Mouse (Mus musculus) neural tube, embryonic 11.5 days (tissue): Measurements from ENCODE around the gene Npas4. TPM values are rescaled to one million over a fixed set of nuclear protein-coding genes. Genes with fewer than 3 reads are reported as not detected.
A peak's percentile ranks its signal among the peaks of the same experiment; 100 is the strongest.

Experiments used
- ATAC-seq: fragments of 200-750 bp; cut with Nextera tagmentation; 2 replicates; pipeline ENCODE4 v1.8.0; 2017; ENCODE audit warnings: moderate number of reproducible peaks, mild to moderate bottlenecking, moderate TSS enrichment, moderate library complexity; ENCODE audit not compliant: insufficient read depth, low FRiP score, low TSS enrichment
- DNase-seq: peaks from one replicate; pipeline ENCODE4 v3.0.0-alpha.2; 2015; ENCODE audit warnings: low spot score
- H3K27ac ChIP-seq: fragments of 300-500 bp; sonication (generic); 2 replicates; pipeline ENCODE4 v1.5.1; 2014; ENCODE audit warnings: low read depth, mild to moderate bottlenecking, low read length
- H3K27me3 ChIP-seq: fragments of 300-500 bp; sonication (generic); 2 replicates; pipeline ENCODE4 v1.6.1; 2014; ENCODE audit warnings: mild to moderate bottlenecking, low read length, mixed read lengths; ENCODE audit not compliant: control insufficient read depth, insufficient read depth
- H3K36me3 ChIP-seq: fragments of 300-500 bp; sonication (generic); 2 replicates; pipeline ENCODE4 v1.6.1; 2014; ENCODE audit warnings: mild to moderate bottlenecking, low read length, moderate library complexity, mixed read lengths; ENCODE audit not compliant: control insufficient read depth, insufficient read depth
- H3K4me1 ChIP-seq: fragments of 300-500 bp; sonication (generic); 2 replicates; pipeline ENCODE4 v1.6.1; 2014; ENCODE audit warnings: low read length, mixed read lengths; ENCODE audit not compliant: control insufficient read depth, insufficient read depth
- H3K4me2 ChIP-seq: fragments of 300-500 bp; sonication (generic); 2 replicates; pipeline ENCODE4 v1.6.1; 2014; ENCODE audit warnings: low read depth, mild to moderate bottlenecking, moderate library complexity
- H3K4me3 ChIP-seq: fragments of 300-500 bp; sonication (generic); 2 replicates; pipeline ENCODE4 v1.5.1; 2014; ENCODE audit warnings: low read depth, low read length
- H3K9ac ChIP-seq: fragments of 300-500 bp; sonication (generic); 2 replicates; pipeline ENCODE4 v1.6.1; 2014; ENCODE audit warnings: mild to moderate bottlenecking, low read length
- H3K9me3 ChIP-seq: fragments of 300-500 bp; sonication (generic); 2 replicates; pipeline ENCODE4 v1.6.1; 2016; ENCODE audit warnings: low read length; ENCODE audit not compliant: control insufficient read depth
- WGBS: fragments of 180-500 bp; shearing (Covaris S2); extraction: QIAGEN DNeasy Blood & Tissue Kit; methylation state at CpG from one replicate; pipeline ENCODE4 v1.1.7; 2014; 5-methylcytosine and 5-hydroxymethylcytosine counted together
- polyA plus RNA-seq: library from polyadenylated mRNA; unstranded; fragments of >200 nt; fragmentation: Nextera tagmentation; extraction: Ambion mirVana; gene quantifications from 2 replicates; pipeline ENCODE4 v1.2.1, GENCODE M21; 2014

The Npas4 gene
- 0.12 TPM in 1 of 2 replicates, not detected in the other for polyA plus RNA-seq

DNA sequence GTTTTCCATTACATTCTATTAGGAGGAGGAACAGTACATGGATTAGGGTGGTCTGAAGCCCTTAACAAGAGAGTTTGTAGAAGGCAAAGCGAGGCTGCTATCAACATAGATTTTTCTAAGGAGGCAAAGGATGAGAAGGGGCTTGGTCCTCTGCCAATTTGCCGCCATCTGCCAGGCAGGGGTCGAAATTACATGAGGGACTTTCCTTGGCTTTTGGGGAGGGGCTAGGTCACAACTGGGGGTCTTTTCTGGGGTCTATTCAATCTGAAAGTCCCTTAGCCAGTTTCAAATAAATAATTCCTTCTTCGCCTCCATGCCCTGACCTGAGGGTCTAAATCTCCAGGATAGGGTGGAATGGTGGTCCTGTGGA is at the start of gene Npas4:
Gene Npas4 (minus strand): TSS at position 61 of the 370 bp plus-strand sequence.
- Histone ChIP-seq H3K9me3 (no peaks in the 10 kb centered on the region), H3K36me3 (no peaks in the 10 kb centered on the region), H3K4me1 (no peaks in the 10 kb centered on the region), H3K4me2 (peak within 1 kb of the TSS; percentile 33), H3K4me3 (peak within 1 kb of the TSS; percentile 26), H3K27ac (no peak within 1 kb of the TSS), H3K27me3 (peaks cover 58% of the 10 kb centered on the region), H3K9ac (no peak within 1 kb of the TSS)
- ATAC-seq: no peak
- 17% methylated on average over 4 of the region's 4 CpGs for WGBS
- no peak for DNase-seq

DNA sequence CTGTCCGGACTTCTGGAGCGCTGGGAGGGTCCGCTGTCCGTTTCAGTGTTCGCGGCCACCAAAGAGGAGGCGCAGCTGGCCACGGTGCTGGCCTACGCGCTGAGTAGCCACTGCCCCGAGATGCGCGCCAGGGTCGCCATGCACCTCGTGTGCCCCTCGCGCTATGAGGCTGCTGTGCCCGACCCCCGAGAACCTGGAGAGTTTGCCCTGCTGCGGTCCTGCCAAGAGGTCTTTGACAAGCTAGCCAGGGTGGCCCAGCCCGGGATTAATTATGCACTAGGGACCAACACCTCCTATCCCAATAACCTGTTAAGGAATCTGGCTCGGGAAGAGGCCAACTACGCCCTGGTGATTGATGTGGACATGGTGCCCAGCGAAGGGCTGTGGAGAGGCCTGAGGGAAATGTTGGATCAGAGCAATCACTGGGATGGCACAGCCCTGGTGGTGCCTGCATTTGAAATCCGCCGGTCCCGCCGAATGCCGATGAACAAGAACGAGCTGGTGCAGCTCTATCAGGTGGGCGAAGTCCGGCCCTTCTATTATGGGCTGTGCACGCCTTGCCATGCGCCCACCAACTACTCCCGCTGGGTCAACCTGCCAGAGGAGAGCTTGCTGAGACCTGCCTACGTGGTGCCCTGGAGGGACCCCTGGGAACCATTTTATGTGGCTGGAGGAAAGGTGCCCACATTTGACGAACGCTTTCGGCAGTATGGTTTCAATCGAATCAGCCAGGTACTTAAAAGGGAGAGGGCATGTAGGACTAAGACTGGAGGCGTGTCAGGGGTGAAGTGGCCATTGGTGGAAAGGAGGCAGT is 49.4 kb upstream of the Npas4 start:
- Histone ChIP-seq H3K27ac (0 out of 2 replicates have a peak overlapping the region, but pooled peaks have one; percentile 66), H3K36me3 (no peaks in the 10 kb centered on the region), H3K9ac (peak overlapping the region; percentile 86), H3K4me3 (peak overlapping the region; percentile 85), H3K27me3 (no peaks in the 10 kb centered on the region), H3K9me3 (no peaks in the 10 kb centered on the region), H3K4me2 (peak overlapping the region; percentile 98), H3K4me1 (peaks cover 25% of the 10 kb centered on the region)
- ATAC-seq (peak; percentile 37), DNase-seq (no peak)
- 13% methylated on average over 41 of the region's 41 CpGs for WGBS

DNA sequence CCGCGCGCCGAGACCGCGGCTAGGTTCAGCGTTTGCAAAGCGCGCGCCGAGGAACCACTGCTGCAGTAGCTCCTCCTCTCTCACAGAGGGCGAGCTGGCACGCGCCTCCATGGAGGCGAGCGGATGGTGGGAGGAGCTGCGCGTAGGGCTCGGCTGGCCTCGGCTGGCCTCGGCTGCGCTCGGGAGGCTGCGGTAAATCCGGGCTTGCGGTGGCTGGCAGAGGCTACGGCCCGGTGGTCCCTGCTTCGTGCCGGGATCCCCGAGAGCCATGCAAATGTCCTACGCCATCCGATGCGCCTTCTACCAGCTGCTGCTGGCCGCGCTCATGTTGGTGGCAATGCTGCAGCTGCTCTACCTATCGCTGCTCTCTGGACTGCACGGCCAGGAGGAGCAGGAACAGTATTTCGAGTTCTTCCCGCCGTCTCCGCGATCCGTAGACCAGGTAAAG is 48.6 kb upstream of the Npas4 start, which contains the start of the genes B4gat1 and AC124502.3:
Gene B4gat1 (plus strand): TSS at position 118 of the 448 bp plus-strand sequence.
Gene AC124502.3 (plus strand): TSS at position 183 of the 448 bp plus-strand sequence.
- peak within 1 kb of the TSS; percentile 86 for H3K9ac ChIP-seq
- 0% methylated on average over 43 of the region's 44 CpGs for WGBS
- DNase-seq (peak; percentile 95), ATAC-seq (peak; percentile 87)
- H3K9me3 ChIP-seq: no peaks in the 10 kb centered on the region
- no peaks in the 10 kb centered on the region for H3K27me3 ChIP-seq
- peaks cover 25% of the 10 kb centered on the region for H3K4me1 ChIP-seq
- H3K4me2 ChIP-seq: peak within 1 kb of the TSS; percentile 98
- peak within 1 kb of the TSS; percentile 66 for H3K27ac ChIP-seq
- peak within 1 kb of the TSS; percentile 85 for H3K4me3 ChIP-seq
- H3K36me3 ChIP-seq: no peaks in the 10 kb centered on the region

DNA sequence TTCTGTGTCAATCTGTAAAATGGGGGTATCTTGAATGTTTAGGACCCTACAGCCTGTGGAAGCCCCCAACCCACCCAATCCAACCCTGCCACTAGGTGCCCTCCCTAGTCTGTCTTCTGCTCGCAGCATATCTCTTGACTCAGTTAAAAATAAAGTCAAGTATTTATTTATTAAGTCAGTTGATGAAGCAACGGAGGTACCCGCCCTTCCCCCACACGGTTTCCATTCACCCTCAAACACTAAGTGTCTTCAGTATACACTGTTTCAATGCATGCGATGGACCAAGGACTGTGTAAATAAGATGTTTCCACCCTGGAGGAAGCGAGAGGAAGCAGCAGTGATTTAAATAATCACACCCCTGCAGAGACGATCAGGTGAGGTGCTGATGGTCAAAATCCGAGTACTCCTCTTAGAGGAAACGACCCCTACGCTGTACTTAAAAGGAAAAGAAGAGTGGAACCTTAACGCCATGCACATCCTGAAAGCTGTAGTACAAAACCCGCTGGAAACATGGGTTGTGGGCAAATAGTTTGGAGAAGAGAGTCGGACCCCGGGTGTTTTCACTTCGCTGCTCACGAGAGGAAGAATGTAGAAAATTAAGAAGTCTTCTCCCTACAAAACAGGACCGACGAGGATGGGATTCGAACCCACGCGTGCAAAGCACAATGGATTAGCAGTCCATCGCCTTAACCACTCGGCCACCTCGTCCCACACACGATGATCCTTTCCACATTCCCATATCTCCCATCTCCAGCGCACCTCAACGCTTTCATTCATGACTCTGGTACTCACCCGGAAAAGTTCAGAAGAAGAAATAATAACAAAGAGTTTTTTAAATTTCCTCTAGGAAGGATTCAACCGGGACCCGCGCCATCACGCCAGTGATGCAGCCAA is 47.8 kb upstream of the Npas4 start:
- 7% methylated on average over 32 of the region's 32 CpGs for WGBS
- no peaks in the 10 kb centered on the region for H3K27me3 ChIP-seq

DNA sequence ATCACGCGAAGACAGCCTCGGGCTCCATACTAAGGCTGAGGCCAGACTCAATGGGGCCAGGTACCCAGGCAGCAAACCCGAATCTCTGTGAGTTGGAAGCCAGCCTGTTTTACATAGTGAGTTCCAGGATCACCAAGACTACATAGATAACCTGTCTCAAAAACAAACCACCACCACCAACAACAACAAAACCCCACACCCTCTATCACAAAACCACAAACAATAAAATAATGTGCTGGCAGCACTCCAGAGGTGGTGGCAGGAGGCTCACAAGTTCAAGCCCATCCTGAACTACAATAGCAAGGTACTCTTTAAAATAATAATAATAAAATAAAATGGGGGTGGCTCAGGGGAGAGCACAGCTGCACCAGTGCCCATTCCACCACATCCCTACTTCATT is 46.5 kb upstream of the Npas4 start:
- no peaks in the 10 kb centered on the region for H3K27me3 ChIP-seq
- DNase-seq: no peak
- no peak overlapping the region for H3K4me2 ChIP-seq
- no peak for ATAC-seq
- no peak overlapping the region for H3K4me3 ChIP-seq
- H3K9ac ChIP-seq: no peak overlapping the region
- H3K27ac ChIP-seq: no peak overlapping the region
- H3K9me3 ChIP-seq: no peaks in the 10 kb centered on the region
- no peaks in the 10 kb centered on the region for H3K36me3 ChIP-seq
- peaks cover 20% of the 10 kb centered on the region for H3K4me1 ChIP-seq
- 82% methylated on average over 4 of the region's 4 CpGs for WGBS

More for the DNA sequence above, 47.8 kb upstream of the Npas4 start:
- Histone ChIP-seq H3K9ac (peak overlapping the region; percentile 86), H3K36me3 (no peaks in the 10 kb centered on the region), H3K4me3 (peak overlapping the region; percentile 85), H3K4me1 (peaks cover 25% of the 10 kb centered on the region), H3K27ac (peak overlapping the region; percentile 66), H3K9me3 (no peaks in the 10 kb centered on the region), H3K4me2 (peak overlapping the region; percentile 98)
- peak; percentile 41 for ATAC-seq
- DNase-seq: peak; percentile 87

DNA sequence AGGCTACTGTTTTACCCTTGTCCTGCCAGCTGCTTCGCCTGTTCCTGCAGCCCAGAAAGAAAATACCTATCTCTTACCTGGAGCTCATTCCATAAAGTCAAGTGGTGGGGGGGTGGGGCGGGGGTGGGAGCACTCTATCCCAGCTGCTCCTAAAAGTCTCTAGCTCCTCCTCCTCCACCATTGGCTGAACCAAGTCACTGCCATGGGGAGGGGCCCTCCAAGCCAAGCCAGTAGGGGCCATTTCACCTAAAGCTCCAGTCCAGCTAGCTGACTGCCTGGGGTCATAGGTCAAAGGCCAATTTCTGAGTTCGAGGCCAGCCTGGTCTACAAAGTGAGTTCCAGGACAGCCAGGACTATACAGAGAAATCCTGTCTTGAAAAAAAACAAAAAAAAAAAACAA is 42.6 kb upstream of the Npas4 start:
- Histone ChIP-seq H3K9me3 (no peaks in the 10 kb centered on the region), H3K27me3 (no peaks in the 10 kb centered on the region), H3K4me3 (no peak overlapping the region), H3K4me2 (no peak overlapping the region), H3K36me3 (no peaks in the 10 kb centered on the region; the same call in 1 of the 2 replicates), H3K9ac (no peak overlapping the region), H3K4me1 (no peaks in the 10 kb centered on the region; the same call in 1 of the 2 replicates), H3K27ac (no peak overlapping the region)
- WGBS: 79% methylated on average over 3 of the region's 3 CpGs
- DNase-seq (no peak), ATAC-seq (no peak)

DNA sequence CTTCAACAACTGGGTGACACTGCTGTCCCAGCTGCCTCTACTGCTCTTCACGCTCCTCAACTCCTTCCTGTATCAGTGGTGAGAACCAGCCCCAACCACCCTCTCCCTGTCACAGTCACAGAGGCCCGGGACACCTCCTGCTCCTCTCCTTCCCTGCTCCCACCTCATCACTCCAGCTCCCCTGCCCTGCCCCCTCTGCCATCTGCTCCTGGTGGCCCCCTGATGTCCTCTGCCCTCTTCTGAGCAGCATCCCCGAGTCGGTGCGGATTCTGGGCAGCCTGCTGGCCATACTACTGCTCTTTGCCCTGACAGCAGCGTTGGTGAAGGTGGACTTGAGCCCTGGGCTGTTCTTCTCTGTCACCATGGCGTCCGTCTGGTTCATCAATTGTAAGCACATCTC is 36.0 kb upstream of the Npas4 start:
- Histone ChIP-seq H3K9me3 (no peaks in the 10 kb centered on the region), H3K27me3 (no peaks in the 10 kb centered on the region), H3K4me3 (no peak overlapping the region), H3K27ac (no peak overlapping the region), H3K4me1 (peaks cover 6% of the 10 kb centered on the region; the same call in 1 of the 2 replicates), H3K4me2 (no peak overlapping the region), H3K9ac (no peak overlapping the region), H3K36me3 (no peaks in the 10 kb centered on the region; the same call in 1 of the 2 replicates)
- WGBS: 91% methylated on average over 8 of the region's 8 CpGs
- DNase-seq (no peak), ATAC-seq (no peak)

DNA sequence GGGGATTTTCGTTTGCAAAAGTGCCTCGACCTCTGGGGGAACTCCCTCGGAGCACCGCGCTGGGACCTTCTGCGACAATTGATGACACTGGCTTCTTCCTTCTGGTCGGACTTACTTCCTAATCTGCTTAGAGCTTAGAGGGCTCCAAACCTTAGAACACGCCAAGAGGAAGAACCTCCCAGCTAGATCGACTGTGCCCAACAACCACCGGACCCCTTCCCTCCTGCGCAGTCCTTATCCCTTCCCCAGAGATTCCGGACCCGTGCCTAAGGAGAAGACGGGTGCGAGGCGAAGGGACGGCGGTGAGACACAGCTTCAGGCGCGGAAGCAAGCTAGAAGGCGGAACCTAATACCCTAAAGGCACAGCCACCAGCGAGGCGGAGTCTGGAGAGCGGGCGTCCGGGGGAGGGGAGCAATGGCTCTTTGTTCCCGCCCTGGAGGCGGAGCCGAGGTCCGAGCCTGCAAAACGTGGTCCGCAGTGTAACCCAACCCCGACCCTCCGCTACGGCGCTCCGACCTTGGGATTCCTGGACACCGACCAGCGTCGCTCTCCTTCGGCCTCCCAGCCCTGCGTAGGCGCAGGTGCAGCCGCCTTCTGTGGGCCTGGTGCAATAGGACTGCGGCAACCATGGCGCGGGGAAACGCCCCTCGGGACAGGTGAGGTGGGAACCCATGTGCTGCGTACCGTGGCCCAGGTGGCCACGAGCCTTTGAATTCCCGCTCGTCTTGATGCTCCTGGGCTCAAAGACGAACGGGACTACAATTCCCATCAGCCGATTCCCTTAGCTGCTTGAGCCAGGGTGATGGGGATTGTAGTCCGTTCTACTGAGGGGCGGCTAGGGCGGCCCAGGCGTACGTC is 33.7 kb upstream of the Npas4 start, which contains the start of gene Slc29a2:
Gene Slc29a2 (plus strand): TSS at position 240 of the 859 bp plus-strand sequence.
- peak; percentile 95 for ATAC-seq
- Histone ChIP-seq H3K4me3 (peak within 1 kb of the TSS; percentile 61), H3K27ac (peak within 1 kb of the TSS; percentile 81), H3K9me3 (no peaks in the 10 kb centered on the region), H3K4me1 (peaks cover 6% of the 10 kb centered on the region; the same call in 1 of the 2 replicates), H3K27me3 (no peaks in the 10 kb centered on the region), H3K4me2 (peak within 1 kb of the TSS; percentile 86), H3K36me3 (no peaks in the 10 kb centered on the region), H3K9ac (peak within 1 kb of the TSS; percentile 85)
- peak; percentile 93 for DNase-seq
- WGBS: under 1% methylated on average over 62 of the region's 62 CpGs
